Comparison of ENCODE assay signal across 15 mouse cellular contexts in the genomic region with DNA sequence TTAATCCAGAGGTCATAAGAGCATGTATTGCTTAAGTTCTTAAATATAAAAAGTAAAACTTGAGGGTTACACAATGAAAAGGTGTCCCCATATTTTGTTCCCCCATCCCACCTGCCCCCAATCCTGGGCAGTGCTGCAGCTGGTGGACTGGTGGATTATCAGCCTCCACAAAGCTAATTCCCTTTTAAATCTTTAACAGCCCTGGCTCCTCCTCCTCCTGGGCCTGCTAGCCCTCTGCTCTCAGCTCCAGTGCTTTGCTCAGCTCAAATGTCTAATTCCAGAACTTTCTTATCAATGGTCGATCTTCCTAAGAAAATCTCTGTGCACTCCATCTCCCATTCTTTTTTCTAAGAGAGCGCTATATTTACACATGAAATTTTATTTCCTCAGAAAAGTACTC. TPM values are rescaled to one million over a fixed set of nuclear protein-coding genes. Genes with fewer than 3 reads are reported as not detected.
DNase-seq lines count a peak whose midpoint lies in the region; ATAC-seq lines count a peak whose summit lies in the region.
"Had no signal": no experiment of that assay in that cellular context is flagged by ENCODE, and none has a peak within 500 bp of the region (broad histone marks: within the 10 kb centered on the region; RNA-seq: fewer than 3 reads in every experiment).

No protein-coding gene starts in this region.

- H3K36me3 ChIP-seq in forebrain, embryonic 10.5 days (replicated peaks), result peaks cover 7% of the 10 kb centered on the region
- no peaks in the 10 kb centered on the region for H3K36me3 ChIP-seq in forebrain, embryonic 11.5 days (ENCODE audit: control insufficient read depth, insufficient read depth, low read length)
- H3K36me3 ChIP-seq in kidney, embryonic 16.5 days (ENCODE audit: insufficient read depth, low read length), result 0 out of 2 replicates have a peak, but pooled peaks cover 7% of the 10 kb centered on the region
- H3K36me3 ChIP-seq: embryonic facial prominence, embryonic 12.5 days; neural tube, embryonic 13.5 days had no signal

- H3K4me2 ChIP-seq in forebrain, embryonic 11.5 days (ENCODE audit: low read depth, low read length, severe bottlenecking), result no peak overlapping the region
- H3K4me2 ChIP-seq in kidney, embryonic 16.5 days (replicated peaks; ENCODE audit: low read depth, low read length), result peak overlapping the region; percentile 69
- H3K4me2 ChIP-seq: embryonic facial prominence, embryonic 12.5 days; hindbrain, embryonic 14.5 days; neural tube, embryonic 13.5 days had no signal

- no peak for ATAC-seq in forebrain, embryonic 11.5 days (replicated peaks; ENCODE audit: low FRiP score)
- ATAC-seq in kidney, embryonic 16.5 days (ENCODE audit: low FRiP score, low TSS enrichment), result no peak

- H3K27me3 ChIP-seq in forebrain, embryonic 10.5 days (ENCODE audit: poor library complexity, severe bottlenecking), result no peaks in the 10 kb centered on the region
- H3K27me3 ChIP-seq in forebrain, embryonic 11.5 days (ENCODE audit: control insufficient read depth, insufficient read depth, low read length), result no peaks in the 10 kb centered on the region
- H3K27me3 ChIP-seq in kidney, embryonic 16.5 days (ENCODE audit: insufficient read depth, low read length), result no peaks in the 10 kb centered on the region
- H3K27me3 ChIP-seq: embryonic facial prominence, embryonic 12.5 days; neural tube, embryonic 13.5 days had no signal

- H3K4me1 ChIP-seq in forebrain, embryonic 10.5 days, result peaks cover 35% of the 10 kb centered on the region
- no peaks in the 10 kb centered on the region; the same call in 1 of the 2 replicates for H3K4me1 ChIP-seq in forebrain, embryonic 11.5 days (replicated peaks; ENCODE audit: control insufficient read depth, insufficient read depth, low read length)
- H3K4me1 ChIP-seq in kidney, embryonic 16.5 days (ENCODE audit: insufficient read depth, low read length), result peaks cover 26% of the 10 kb centered on the region
- H3K4me1 ChIP-seq: embryonic facial prominence, embryonic 12.5 days had no signal

- no peak overlapping the region for H3K27ac ChIP-seq in forebrain, embryonic 10.5 days
- H3K27ac ChIP-seq in forebrain, embryonic 11.5 days (ENCODE audit: low read depth, low read length), result no peak overlapping the region
- H3K27ac ChIP-seq in kidney, embryonic 16.5 days (ENCODE audit: low read length), result no peak overlapping the region
- H3K27ac ChIP-seq: embryonic facial prominence, embryonic 12.5 days; hindbrain, embryonic 14.5 days; neural tube, embryonic 13.5 days had no signal

- no peak for DNase-seq in forebrain, embryonic 10.5 days (ENCODE audit: extremely low spot score, low spot score)
- no peak for DNase-seq in forebrain, embryonic 11.5 days (ENCODE audit: low spot score)
- peak; percentile 7 for DNase-seq in lung, postnatal 10 days
- DNase-seq in lung, adult 18-20 months, result no peak
- DNase-seq in retina, adult 2 months (ENCODE audit: low read depth, low spot score), result peak; percentile 51
- no peak for DNase-seq in spleen, adult 12 weeks (ENCODE audit: low spot score)
- DNase-seq in ovary, postnatal 14 days (ENCODE audit: low spot score), result no peak
- DNase-seq: cerebellum, postnatal 36 days; gastrocnemius, postnatal 14 days; heart, postnatal 10 days; right cerebral cortex, adult 18-20 months had no signal

- 70% methylated on average over 2 of the region's 2 CpGs for WGBS in forebrain, embryonic 10.5 days
- 62% methylated on average over 2 of the region's 2 CpGs for WGBS in forebrain, embryonic 11.5 days
- 53% methylated on average over 2 of the region's 2 CpGs for WGBS in kidney, embryonic 16.5 days

- H3K9me3 ChIP-seq in forebrain, embryonic 10.5 days, result no peaks in the 10 kb centered on the region
- no peaks in the 10 kb centered on the region for H3K9me3 ChIP-seq in forebrain, embryonic 11.5 days (ENCODE audit: control insufficient read depth, low read length)
- no peaks in the 10 kb centered on the region for H3K9me3 ChIP-seq in kidney, embryonic 16.5 days (ENCODE audit: low read length)
- H3K9me3 ChIP-seq: embryonic facial prominence, embryonic 12.5 days; neural tube, embryonic 13.5 days had no signal

- peak overlapping the region; percentile 2; the same call in 1 of the 2 replicates for H3K4me3 ChIP-seq in forebrain, embryonic 10.5 days
- H3K4me3 ChIP-seq in forebrain, embryonic 11.5 days (ENCODE audit: low read depth, low read length), result no peak overlapping the region
- no peak overlapping the region for H3K4me3 ChIP-seq in kidney, embryonic 16.5 days (ENCODE audit: low read length)
- H3K4me3 ChIP-seq: embryonic facial prominence, embryonic 12.5 days; neural tube, embryonic 13.5 days had no signal

- no peak overlapping the region for H3K9ac ChIP-seq in forebrain, embryonic 11.5 days (ENCODE audit: low read length)
- no peak overlapping the region for H3K9ac ChIP-seq in kidney, embryonic 16.5 days (replicated peaks; ENCODE audit: low read length)
- H3K9ac ChIP-seq: embryonic facial prominence, embryonic 12.5 days; hindbrain, embryonic 14.5 days; neural tube, embryonic 13.5 days had no signal

RNA-seq across cellular contexts. Expression of gene Epb41l5, which starts 2.4 kb away (rescaled TPM):
- 49.2 and 51.4 TPM in 2 replicates for polyA plus RNA-seq in forebrain, embryonic 10.5 days (2016; fragmentation: Nextera tagmentation; extraction: Ambion mirVana)
- 53.3 and 54.2 TPM in 2 replicates for polyA plus RNA-seq in forebrain, embryonic 11.5 days (2014; fragmentation: Nextera tagmentation; extraction: Ambion mirVana)
- polyA plus RNA-seq in kidney, embryonic 16.5 days (2015; fragmentation: Nextera tagmentation; extraction: Ambion mirVana), result 77.3 and 77.8 TPM in 2 replicates

Comparison
In these comparisons a context has a peak if more than half of its experiments do, and no peak if none do; other contexts are left out.
1. DNase-seq: peak in lung, postnatal 10 days (single experiment) and retina, adult 2 months (single experiment); none in forebrain, embryonic 10.5 days (single experiment), forebrain, embryonic 11.5 days (single experiment), lung, adult 18-20 months (0 of 2), spleen, adult 12 weeks (single experiment) and ovary, postnatal 14 days (single experiment).